Mouse (Mus musculus) Patski (cell line): Measurements from ENCODE around the gene Ciita. TPM values are rescaled to one million over a fixed set of nuclear protein-coding genes. Genes with fewer than 3 reads are reported as not detected.
A peak's percentile ranks its signal among the peaks of the same experiment; 100 is the strongest.

Source experiments
- ATAC-seq: fragments of 100-300 bp; one replicate; pipeline ENCODE4 v1.8.0; 2021
- CTCF ChIA-PET: fragments of 350-600 bp; sonication (Branson Sonifier 250); formaldehyde crosslinking; loops from one replicate; lab custom pipeline; 2022; ENCODE audit warnings: inconsistent platforms; lab: Charles Lee
- POLR2A ChIA-PET: fragments of 350-600 bp; sonication (Branson Sonifier 250); formaldehyde crosslinking; loops from one replicate; lab custom pipeline; 2022; ENCODE audit warnings: antibody characterized with exemption, inconsistent platforms; lab: Charles Lee
- DNase-seq: peaks from one replicate; pipeline ENCODE4 v3.0.0-alpha.2; 2011; ENCODE audit warnings: low read depth, low spot score
- H3K27me3 ChIP-seq: fragments of 371-371 bp; one replicate; pipeline ENCODE4 v1.5.1; 2021
- CTCF ChIP-seq: fragments of 100-300 bp; IDR thresholded peaks from one replicate; pipeline ENCODE4 v1.5.1; 2021
- in situ Hi-C: fragments of 300-500 bp; cut with MboI; formaldehyde crosslinking; loops from 3 replicates; pipeline ENCODE4 v1.11.1; 2018; ENCODE audit warnings: low pct_unique_long_range_greater_than_20kb, mixed read lengths
- polyA plus RNA-seq: library from polyadenylated mRNA; unstranded; gene quantifications from one replicate; pipeline ENCODE4 v1.2.3, GENCODE M21; 2021

Ciita gene
- polyA plus RNA-seq, 1 experiment from 2014 or later: 0.03 TPM

GRCm38 (mm10) chr16:10448931-10449330, 30.9 kb upstream of the Ciita start:
- CTCF ChIA-PET: no interaction called here
- in situ Hi-C loops: no loop called here
- no peak for DNase-seq
- TF ChIP-seq CTCF: no peak
- no peak for ATAC-seq
- H3K27me3 ChIP-seq: no peaks in the 10 kb centered on the region
- POLR2A ChIA-PET: no interaction called here

DNA sequence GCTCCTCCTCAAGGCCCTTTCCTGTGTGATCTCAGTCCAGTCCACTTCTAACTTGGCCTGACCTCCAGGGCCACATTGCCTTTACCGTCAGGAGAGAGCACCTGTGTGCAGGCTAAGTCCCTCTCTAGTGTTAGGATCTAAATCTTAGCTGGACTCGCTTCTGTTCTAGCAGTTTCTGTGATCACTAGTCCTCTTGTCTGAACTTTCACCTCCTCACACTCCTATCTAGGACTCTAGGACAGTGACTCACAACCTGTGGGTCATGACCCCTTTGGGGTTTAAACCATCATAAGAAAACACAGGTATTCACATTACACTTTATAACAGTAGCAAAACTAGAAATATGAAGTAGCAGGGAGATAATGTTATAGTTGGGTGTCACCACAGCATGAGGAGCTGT, 28.0 kb upstream of the Ciita start:
- DNase-seq (no peak), ATAC-seq (no peak)
- no peak for TF ChIP-seq CTCF
- CTCF ChIA-PET: interaction anchor here (0.5 to 1.8 kb wide), 3 partner anchors 12 to 549 kb away, joined by 3 read pairs; no protein-coding TSS in a partner anchor
- in situ Hi-C loops: no loop called here
- POLR2A ChIA-PET: interaction anchor here (0.5 kb wide), 1 partner anchor 1113 kb away, joined by 3 read pairs; no protein-coding TSS in a partner anchor
- H3K27me3 ChIP-seq: no peaks in the 10 kb centered on the region

GRCm38 (mm10) chr16:10452445-10452896, 27.4 kb upstream of the Ciita start:
- ATAC-seq: peak; percentile 42
- in situ Hi-C loops: no loop called here
- ChIA-PET POLR2A (no interaction called here), CTCF (interaction anchor here (1.1 to 1.8 kb wide), 2 partner anchors 12 to 15 kb away, joined by 3 read pairs; no protein-coding TSS in a partner anchor)
- peak; percentile 47 for DNase-seq
- no peaks in the 10 kb centered on the region for H3K27me3 ChIP-seq
- TF ChIP-seq CTCF: no peak

DNA sequence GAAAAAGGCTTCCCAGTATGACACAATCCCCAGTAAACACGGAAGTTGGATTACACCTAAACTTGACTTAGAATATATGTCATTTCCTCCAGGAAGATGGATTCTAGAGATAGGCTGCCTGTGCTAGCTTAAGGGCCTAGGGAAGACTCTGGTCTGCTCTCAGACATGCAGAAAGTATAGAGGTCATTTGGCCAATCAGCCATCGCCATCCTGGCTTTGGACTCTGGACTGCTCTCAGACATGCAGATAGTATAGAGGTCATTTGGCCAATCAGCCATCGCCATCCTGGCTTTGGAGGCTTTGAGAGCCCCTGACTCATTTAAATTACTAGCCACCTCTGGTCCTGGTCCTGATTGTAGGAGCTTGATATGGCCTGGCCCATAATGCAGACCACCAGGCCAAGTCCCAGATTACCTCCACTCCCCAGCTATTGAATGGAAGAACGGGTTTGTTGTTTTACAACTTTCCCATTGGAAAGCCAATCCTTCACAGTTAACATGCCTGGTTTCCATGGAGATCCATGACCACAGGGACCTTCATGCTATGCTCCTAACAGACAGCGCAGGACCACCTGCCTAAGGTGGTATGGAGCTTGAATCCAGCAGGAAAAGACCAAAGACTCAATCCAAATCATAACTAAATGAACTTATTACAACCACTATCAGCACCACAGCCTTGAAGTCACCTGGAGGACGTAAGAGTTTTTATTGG, 25.8 kb upstream of the Ciita start:
- in situ Hi-C loops: no loop called here
- DNase-seq (no peak), ATAC-seq (no peak)
- no peak for TF ChIP-seq CTCF
- ChIA-PET CTCF (no interaction called here), POLR2A (no interaction called here)
- no peaks in the 10 kb centered on the region for H3K27me3 ChIP-seq

GRCm38 (mm10) chr16:10454583-10454974, 25.3 kb upstream of the Ciita start:
- ChIA-PET POLR2A (no interaction called here), CTCF (interaction anchor here (0.8 kb wide), 1 partner anchor 11 kb away, joined by 3 read pairs; no protein-coding TSS in a partner anchor)
- no peak for TF ChIP-seq CTCF
- in situ Hi-C loops: no loop called here
- H3K27me3 ChIP-seq: no peaks in the 10 kb centered on the region
- ATAC-seq (no peak), DNase-seq (no peak)

- CTCF ChIA-PET: no interaction called here
- TF ChIP-seq CTCF: no peak
- POLR2A ChIA-PET: no interaction called here
- H3K27me3 ChIP-seq: no peaks in the 10 kb centered on the region
- DNase-seq (no peak), ATAC-seq (no peak)
- in situ Hi-C loops: no loop called here
Observed at GRCm38 (mm10) chr16:10460188-10460587, 19.7 kb upstream of the Ciita start.

DNA sequence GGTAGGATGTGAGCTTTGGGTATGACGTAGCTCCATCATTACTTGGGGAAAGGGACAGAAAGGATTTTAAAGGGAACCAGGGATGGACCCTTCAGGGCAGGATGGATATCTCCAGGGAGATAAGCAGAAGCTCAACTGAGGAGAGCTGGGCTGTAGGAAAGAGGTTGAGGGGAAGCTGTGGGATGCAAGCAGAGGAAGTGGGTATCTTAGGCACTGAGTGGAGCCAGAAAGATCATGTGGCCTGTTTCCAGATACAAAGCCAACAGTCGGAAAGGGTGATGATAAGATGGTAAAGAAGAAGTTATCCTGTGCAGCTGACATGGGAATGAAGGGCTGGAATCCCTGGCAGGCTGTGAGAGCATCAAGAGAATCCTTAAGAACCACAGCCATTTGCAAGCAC, 18.7 kb upstream of the Ciita start:
- TF ChIP-seq CTCF: no peak
- ChIA-PET CTCF (no interaction called here), POLR2A (no interaction called here)
- no peak for ATAC-seq
- H3K27me3 ChIP-seq: no peaks in the 10 kb centered on the region
- in situ Hi-C loops: no loop called here
- no peak for DNase-seq

GRCm38 (mm10) chr16:10465011-10465681, 14.7 kb upstream of the Ciita start:
- TF ChIP-seq CTCF: no peak
- ATAC-seq: peak; percentile 84

DNA sequence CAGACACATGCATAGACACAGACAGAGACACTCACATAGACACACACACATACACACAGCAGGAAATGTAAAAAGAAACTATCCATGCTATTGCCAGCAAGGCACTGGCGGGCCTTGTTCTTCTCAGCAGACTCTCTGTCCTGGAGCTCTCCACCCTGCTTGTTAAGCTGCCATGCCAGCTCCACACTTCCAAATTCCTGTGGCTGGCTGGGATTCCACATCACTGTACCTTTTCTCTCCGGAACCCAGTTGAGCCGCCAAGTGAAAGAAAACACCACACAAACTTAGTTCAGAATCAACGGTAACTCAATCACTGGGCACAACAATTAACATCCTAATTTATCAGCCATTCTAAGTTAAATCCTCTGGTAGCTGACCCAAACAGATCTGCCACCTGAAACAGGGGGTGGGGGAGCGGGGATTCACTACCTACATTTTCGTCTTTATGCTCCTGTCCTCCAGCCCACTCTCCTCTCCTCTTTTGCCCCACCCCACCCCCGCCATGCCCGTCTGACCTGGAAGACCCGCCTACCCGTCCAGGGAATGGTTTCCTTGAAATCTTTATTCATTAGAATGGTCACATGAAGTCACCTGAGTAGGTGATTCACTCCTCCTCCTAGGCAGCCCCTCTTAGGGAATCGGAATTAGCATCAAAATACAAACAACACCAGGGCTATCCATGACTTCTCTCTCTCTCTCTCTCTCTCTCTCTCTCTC, 12.3 kb upstream of the Ciita start:
- no peak for TF ChIP-seq CTCF
- H3K27me3 ChIP-seq: no peaks in the 10 kb centered on the region
- ATAC-seq: no peak
- no peak for DNase-seq
- in situ Hi-C loops: no loop called here
- ChIA-PET CTCF (no interaction called here), POLR2A (no interaction called here)

More at GRCm38 (mm10) chr16:10465011-10465681, 14.7 kb upstream of the Ciita start:
- ChIA-PET POLR2A (no interaction called here), CTCF (interaction anchor here (0.9 to 1.3 kb wide), 2 partner anchors 57 to 78 kb away, joined by 3 read pairs; partner anchors contain the start of gene Dexi)
- in situ Hi-C loops: no loop called here
- peak; percentile 20 for DNase-seq
- H3K27me3 ChIP-seq: no peaks in the 10 kb centered on the region

- ATAC-seq: no peak
- ChIA-PET POLR2A (no interaction called here), CTCF (no interaction called here)
- in situ Hi-C loops: no loop called here
- no peak for DNase-seq
- H3K27me3 ChIP-seq: no peaks in the 10 kb centered on the region
- TF ChIP-seq CTCF: no peak
Observed at GRCm38 (mm10) chr16:10468201-10468600, 11.7 kb upstream of the Ciita start.
